Mouse (Mus musculus) liver, embryonic 14.5 days (tissue): Measurements from ENCODE around the gene Slc5a1.

Experiments
- CTCF ChIP-seq: IDR thresholded peaks from 2 replicates; pipeline ENCODE4 v1.5.1; 2016; ENCODE audit warnings: antibody characterized with exemption, low read depth, control low read depth
- EP300 ChIP-seq: IDR thresholded peaks from 2 replicates; pipeline ENCODE4 v1.6.1; 2016; ENCODE audit warnings: antibody characterized with exemption, low read depth

DNA sequence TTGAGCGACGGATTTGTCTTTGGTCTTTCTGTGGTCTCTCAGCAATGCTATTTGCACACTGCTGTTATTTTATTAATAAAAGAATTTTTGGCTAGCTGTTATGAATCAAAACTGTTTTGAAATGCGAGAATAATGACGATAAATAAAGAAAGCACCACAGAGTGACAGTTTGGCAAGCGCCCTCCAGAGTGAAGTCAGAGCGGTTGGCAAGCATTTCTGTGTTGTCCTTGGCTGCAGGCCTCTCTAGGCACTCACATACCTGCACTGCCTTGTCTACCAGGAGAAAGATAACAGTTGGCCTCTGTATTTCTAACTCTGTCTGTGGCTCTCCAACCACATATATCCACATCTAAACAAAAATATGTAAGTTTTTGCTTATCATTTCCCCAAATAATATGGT lies 43.7 kb downstream of the Slc5a1 start:
- TF ChIP-seq CTCF, result no peak
- TF ChIP-seq EP300, result no peak
